Mouse (Mus musculus) layer of hippocampus, adult 2 months (tissue): ENCODE data around the gene Itpr1. TPM values are rescaled to one million over a fixed set of nuclear protein-coding genes. Genes with fewer than 3 reads are reported as not detected.
A peak's percentile ranks its signal among the peaks of the same experiment; 100 is the strongest.

Experiments used
- DNase-seq, 2 experiments: peaks; one replicate each; pipeline ENCODE4 v3.0.0; 2022; ENCODE audit warnings: low spot score in 2 of 2
- H3K27ac ChIP-seq: fragments of 200-600 bp; 2 replicates; pipeline ENCODE4 v1.8.1; 2022
- H3K4me3 ChIP-seq: fragments of 200-600 bp; 2 replicates; pipeline ENCODE4 v1.8.1; 2022; ENCODE audit warnings: mild to moderate bottlenecking
- CTCF ChIP-seq: fragments of 200-600 bp; conservative IDR thresholded peaks from 2 replicates; pipeline ENCODE4 v1.8.1; 2022; ENCODE audit warnings: antibody characterized with exemption, mild to moderate bottlenecking, moderate library complexity
- total RNA-seq, 2 experiments: library from RNA; stranded (reverse); gene quantifications; 2 replicates each; pipeline ENCODE4 v1.2.3; 2021

Itpr1 gene
- total RNA-seq, 2 experiments from 2014 or later, result 317 to 337 TPM

DNA sequence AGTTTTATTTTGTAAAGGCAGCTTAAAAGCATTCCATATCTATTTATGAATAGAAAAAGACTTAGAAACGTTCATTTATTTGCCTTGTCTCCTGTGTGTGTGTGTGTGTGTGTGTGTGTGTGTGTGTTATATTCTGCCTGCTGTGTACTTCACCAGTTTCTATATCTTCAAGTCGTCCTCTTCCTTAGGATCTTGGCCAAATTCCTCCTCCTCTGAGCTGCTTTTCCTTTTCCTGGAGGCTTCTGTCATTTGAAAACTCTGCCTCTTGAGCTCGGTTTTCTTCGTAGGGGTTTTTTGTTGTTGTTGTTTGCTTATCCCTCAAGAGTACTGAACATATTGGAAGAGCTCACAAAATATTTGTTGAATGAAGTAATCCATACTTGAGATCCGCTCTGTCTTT lies 9.5 kb downstream of the Itpr1 start:
- DNase-seq, result no peak
- H3K4me3 ChIP-seq, result no peak overlapping the region
- H3K27ac ChIP-seq, result no peak overlapping the region
- TF ChIP-seq CTCF, result no peak

DNA sequence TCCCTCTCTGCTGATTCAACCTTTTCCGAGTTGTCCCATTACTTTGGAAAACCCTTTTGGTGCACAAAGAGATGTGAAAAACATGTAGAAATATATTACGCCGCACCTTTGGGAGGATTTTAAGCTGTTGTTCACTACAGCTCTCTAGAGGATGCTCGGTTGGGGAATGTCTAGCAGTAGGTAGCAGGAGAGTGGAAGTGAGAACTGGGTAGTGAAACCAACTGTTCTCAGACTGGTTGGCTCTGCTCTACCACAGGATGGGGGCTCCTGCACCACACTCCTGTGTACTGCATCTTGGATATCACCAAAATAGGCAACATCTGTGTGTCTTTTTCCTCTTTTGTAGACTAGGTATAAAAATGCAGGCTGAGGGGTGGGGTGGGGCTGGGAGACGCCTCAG lies 10.0 kb downstream of the Itpr1 start:
- no peak for TF ChIP-seq CTCF
- DNase-seq, result no peak
- no peak overlapping the region for H3K27ac ChIP-seq
- no peak overlapping the region for H3K4me3 ChIP-seq

DNA sequence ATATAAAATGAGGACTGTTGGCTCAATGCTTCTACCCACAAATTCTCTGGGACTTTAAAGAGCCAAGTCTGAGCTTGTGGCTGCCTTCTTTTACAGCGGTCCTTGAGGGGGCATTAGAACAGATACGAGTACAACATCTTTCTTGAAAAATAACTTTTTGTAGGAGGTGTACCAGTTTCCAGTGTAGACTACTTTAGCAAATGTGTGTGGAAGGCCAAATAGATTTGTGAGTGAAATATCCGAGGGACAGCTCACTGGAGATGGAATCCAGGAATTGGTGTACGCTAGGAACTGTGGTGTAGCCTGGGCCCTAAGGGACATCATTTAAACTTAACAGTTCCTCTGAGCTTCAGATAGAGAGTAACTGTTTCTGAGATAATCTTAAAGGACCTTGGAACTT lies 11.5 kb downstream of the Itpr1 start:
- no peak overlapping the region for H3K27ac ChIP-seq
- DNase-seq, result no peak
- no peak for TF ChIP-seq CTCF
- no peak overlapping the region for H3K4me3 ChIP-seq

DNA sequence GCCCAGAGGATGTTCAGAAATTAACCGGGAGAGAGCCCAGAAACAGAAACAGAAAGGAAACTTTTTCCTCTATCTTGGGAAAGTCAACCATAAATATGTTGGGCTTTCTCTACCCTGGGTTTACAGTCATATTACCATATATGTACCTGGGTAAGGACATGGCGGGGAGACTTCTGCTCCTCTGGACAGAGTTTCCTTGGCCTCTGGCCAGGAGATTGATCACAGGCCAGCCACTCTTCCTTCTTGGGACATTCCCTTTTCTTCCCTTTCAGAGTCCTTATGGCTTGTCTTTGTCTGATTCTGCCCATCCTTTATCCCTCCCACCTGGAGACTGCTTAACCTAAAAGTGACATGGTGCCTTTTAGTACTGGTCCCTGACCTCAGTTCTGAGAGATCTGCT lies 12.1 kb downstream of the Itpr1 start:
- no peak for TF ChIP-seq CTCF
- no peak overlapping the region for H3K4me3 ChIP-seq
- no peak for DNase-seq

DNA sequence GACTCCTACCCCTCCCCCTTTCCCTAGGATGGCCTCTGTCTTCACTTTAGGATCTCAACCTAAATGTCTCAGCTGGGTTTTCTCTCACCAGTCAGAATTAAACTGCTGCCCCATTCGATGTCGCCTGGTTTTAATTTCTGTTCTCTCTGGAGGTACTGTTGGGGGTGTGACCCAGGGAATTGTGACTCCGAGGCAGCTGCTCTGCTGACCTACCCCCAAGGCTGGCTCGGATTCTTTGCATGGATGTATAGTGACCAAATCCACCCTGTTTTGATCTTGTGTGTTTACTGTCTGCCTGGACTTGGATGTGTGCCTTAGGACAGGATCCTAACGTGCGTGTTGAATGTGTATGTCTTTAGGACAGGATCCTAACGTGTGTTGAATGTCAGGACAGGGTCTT lies 13.3 kb downstream of the Itpr1 start:
- Histone ChIP-seq H3K4me3 (no peak overlapping the region), H3K27ac (no peak overlapping the region)
- TF ChIP-seq CTCF, result no peak
- DNase-seq, result no peak

More for the DNA sequence above, 12.1 kb downstream of the Itpr1 start:
- H3K27ac ChIP-seq, result no peak overlapping the region

DNA sequence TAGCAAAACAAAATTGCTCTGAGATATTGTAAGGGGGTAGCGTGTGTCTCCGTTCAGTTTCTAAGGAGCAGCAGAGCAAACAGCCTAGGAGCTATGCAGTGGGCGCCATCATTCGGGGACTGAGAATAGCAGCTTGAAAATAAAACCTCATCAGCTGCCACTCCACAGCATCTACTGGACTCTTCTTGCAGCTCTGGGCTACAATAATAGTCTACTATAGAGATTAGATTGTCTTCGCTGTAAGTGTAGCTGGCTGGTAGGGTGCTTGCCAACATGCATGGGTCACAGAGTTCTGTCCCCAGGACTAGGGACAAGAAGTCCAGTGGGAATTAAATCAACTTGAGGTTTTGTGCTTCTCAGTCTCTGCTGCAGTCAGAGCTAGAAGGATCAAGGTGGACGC lies 14.6 kb downstream of the Itpr1 start:
- Histone ChIP-seq H3K27ac (peak overlapping the region; percentile 15; the same call in 1 of the 2 replicates), H3K4me3 (no peak overlapping the region)
- no peak for DNase-seq
- TF ChIP-seq CTCF, result no peak

DNA sequence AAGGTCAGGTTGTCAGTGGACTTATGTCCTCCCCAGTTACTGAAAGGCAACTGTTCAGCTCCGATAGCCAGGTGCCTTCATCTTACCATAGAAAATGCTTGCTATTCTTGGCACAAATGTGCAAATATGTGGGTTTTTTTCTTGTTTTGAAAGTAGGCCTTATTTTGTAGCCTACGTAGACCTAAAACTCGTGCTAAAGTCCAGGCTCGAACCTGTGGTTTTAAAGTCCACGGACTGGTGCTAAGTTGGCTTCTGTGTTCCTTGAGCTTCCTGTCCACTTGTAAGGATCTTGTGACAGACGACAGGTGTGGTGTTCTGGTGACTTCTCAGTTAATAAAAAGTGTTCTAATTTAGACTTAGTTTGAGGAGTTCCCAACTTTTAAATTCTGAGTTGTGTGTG lies 15.2 kb downstream of the Itpr1 start:
- no peak for TF ChIP-seq CTCF
- DNase-seq, result no peak
- 0 out of 2 replicates have a peak overlapping the region, but pooled peaks have one; percentile 15 for H3K27ac ChIP-seq
- no peak overlapping the region for H3K4me3 ChIP-seq

DNA sequence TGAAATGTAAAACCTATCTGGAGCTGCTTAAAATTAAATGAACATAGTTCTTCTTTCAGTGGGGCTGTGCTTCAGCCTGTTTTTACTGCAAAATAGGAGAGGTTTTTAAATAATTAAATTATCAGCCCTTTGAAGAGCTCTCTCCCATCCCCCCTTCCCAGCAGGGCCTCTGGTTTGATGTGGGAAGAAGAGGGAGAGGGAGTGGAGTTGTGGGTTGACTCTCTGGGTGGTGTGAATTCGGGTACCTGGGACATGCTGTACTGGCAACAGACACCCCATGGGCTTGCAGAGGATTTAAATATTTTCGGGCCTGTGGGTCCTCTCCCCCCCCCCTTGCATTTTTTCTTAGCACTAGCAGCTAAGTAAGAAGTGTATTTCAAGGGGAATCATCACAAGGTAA lies 15.7 kb downstream of the Itpr1 start:
- H3K27ac ChIP-seq, result no peak overlapping the region
- H3K4me3 ChIP-seq, result no peak overlapping the region
- no peak for TF ChIP-seq CTCF
- no peak for DNase-seq

DNA sequence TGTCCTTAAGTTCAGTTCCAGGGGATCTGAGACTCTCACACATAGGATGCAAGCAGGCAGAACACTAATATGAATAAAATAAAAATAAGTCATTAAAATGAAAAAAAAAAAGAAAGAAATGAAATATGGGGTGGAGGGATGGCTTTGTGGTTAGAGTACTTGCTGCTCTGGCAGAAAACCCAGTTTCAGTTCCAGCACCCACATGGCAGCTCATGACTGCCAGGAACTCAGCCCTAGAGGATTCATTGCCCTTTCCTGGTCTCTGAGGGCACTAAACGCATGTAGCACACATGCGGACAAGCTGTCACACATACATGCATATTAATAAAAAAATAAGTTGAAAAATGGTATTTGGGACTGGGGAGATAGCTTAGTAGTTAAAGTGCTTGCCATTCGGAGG lies 17.7 kb downstream of the Itpr1 start:
- TF ChIP-seq CTCF, result no peak
- Histone ChIP-seq H3K27ac (no peak overlapping the region; the same call in 1 of the 2 replicates), H3K4me3 (no peak overlapping the region)
- DNase-seq, result no peak

DNA sequence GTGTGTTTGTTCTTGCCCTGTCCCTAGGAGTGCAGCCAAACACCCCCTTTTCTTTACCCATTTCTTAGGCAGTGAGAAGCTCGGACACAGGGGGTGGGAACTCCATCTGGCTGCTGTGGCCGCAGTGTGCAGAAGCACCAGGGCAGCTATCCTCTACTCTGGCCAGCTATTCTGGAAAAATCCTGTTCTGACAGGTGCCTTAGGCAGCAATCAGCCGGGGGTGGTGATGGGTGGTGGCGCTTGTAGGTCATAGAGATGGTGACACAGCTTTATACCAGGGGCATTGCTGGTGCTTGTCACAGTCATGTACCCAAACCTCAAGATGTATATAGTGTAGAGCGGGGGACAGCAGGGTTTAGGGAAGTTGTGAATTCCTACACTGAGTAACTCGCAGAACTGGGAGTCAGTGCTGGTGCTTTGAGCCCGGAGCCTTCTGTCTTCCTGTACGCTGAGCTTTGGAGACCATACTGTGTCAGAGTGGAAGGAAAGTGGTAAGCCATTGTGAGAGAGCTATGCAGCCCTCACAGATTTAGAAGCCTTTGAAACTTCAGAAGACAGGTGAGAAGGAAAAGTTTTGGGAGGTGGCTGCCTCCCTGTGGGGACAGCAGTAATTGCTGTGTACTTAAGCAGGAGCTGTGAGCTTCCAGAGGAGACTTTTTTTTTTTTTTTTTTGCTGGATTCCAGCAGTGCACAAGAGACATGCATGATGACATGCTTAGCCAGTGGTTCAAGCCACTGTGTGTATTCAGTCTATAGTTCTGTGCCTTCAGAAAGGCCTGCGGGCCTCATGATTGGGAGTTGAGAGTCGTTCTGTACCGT lies 19.2 kb downstream of the Itpr1 start:
- DNase-seq, result no peak
- peak; percentile 51 for TF ChIP-seq CTCF
- Histone ChIP-seq H3K4me3 (no peak overlapping the region), H3K27ac (peak overlapping the region; percentile 53; the same call in 1 of the 2 replicates)

DNA sequence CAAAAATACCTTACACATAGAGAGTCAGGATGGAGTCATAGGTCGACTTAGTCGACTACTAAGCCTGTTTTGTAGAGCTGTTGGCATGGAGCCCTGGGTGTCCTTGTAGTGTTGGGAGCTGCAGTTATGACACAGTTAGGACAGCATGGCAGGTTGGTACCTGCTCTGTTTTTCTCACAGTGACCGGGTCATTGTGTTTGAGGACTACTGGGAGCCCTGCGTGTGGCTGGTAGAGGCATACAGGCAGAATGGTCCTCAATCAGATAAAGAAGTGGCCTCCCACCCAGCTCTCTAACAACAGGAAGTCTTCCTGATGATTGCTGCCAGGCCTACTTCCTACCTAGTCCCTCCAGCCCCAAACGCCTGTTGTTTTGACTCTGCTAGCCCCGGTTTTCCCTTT lies 20.2 kb downstream of the Itpr1 start:
- no peak overlapping the region for H3K27ac ChIP-seq
- no peak for DNase-seq

DNA sequence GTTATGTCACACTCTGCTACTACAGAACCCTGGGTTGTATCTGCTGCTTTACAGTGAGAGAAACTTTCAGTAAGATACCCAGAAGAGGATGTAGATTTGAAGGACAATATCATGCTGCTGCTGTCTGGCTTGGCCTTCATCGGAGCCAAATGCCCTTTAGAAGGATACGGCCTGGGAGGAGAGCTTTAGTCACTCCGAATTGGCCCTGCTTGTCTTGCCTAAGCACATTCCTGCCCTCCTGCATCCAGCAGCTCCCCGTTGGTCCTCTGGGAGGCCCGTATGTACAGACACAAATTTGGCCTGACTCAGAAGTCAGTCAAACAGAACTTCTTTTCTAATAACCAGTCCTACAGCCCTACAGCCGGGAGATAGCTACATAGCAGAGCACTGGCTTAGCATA lies 21.6 kb downstream of the Itpr1 start:
- DNase-seq, result no peak
- TF ChIP-seq CTCF, result no peak
- Histone ChIP-seq H3K27ac (no peak overlapping the region), H3K4me3 (no peak overlapping the region)

More for the DNA sequence above, 20.2 kb downstream of the Itpr1 start:
- no peak for TF ChIP-seq CTCF
- H3K4me3 ChIP-seq, result no peak overlapping the region

DNA sequence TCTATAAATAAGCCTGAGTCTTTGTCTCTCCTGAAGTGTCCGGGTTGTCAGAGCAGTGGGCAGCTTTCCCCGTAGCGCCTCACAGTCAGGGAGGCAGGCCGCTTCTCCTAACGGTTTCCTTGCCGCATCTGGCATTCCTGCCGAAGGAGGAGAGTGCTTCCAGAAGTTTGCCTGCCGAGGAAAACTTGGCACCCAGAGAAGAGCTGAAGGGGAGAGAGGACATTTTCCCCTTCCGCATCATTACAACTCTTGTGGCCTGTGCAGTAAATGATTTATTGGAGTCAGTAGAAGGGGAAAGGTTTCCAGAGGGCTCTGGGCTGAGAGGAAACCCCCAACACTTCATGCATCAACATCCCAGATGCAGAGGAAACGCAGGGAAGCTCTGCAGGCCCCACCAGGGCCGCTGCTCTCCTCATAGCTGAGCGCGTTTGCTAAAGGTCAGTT lies 22.8 kb downstream of the Itpr1 start:
- no peak for DNase-seq
- H3K27ac ChIP-seq, result peak overlapping the region; percentile 75
- no peak for TF ChIP-seq CTCF
- H3K4me3 ChIP-seq, result no peak overlapping the region

DNA sequence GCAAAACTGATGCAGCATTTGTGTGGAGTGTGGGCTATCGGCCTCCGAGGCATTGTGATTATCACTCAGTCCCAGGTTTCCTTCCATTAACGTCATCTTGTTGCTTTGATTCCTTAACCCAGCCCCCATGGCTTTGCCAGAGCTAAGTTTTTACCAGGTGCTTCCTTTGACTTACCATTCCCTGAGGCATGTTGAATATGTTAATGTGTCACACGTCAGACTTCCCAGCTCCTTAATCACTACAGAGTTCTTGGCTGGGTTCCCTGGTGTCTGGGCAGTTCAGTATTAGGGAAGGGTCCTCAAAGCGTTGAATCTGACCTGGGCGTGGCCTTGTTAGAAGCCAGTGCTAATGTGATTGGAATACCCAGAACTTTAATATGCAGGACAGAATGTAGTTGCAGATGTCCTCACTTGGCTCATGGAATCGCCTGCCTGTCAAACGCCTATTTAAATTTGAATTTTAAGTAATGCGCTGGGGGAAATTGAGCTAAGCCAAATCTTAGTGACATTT lies 23.6 kb downstream of the Itpr1 start:
- DNase-seq, result no peak
- no peak for TF ChIP-seq CTCF
- H3K27ac ChIP-seq, result peak overlapping the region; percentile 75
- no peak overlapping the region for H3K4me3 ChIP-seq
